Mouse (Mus musculus) kidney, adult 18-20 months (tissue): ENCODE data around the gene Ppp1r18.

Experiments used
- DNase-seq: peaks from one replicate; pipeline ENCODE4 v3.0.0; 2021

The Ppp1r18 gene

DNA sequence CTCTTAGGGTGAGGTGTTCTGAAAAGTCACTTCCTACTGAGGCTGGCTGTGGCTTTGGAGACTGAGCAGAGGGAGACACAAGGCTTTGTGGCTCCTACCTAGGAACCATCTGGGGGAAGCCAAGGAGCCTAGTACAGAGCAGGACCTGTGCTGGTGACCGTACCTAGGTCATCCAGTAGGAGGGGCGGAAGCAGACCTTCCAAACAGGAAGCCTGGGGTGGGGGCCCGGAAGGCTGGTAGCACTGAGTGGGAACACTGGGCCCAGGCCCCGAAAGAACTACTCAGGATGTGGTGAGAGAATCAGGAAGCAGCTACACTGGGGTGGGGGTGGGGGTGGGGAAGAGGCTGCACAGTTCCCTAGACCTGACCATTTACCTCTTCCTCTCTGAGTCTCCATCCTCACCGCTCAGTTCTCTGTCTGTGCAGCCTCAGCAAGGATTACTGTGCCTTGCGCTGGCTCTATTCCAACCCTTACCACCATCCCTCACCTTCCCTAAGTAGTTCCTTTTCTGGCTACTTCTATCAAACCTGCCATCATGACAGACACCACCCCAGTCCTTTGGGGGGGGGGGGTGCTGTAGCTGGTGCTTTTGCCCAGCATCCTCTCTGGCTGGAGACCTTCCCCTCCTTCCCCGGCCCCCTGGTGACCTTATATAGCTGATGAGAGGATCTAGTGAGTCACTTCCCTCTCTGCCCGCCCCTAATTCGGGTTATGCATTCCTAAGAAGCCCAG is 4.9 kb downstream of the Ppp1r18 start:
- peak; percentile 65 for DNase-seq

DNA sequence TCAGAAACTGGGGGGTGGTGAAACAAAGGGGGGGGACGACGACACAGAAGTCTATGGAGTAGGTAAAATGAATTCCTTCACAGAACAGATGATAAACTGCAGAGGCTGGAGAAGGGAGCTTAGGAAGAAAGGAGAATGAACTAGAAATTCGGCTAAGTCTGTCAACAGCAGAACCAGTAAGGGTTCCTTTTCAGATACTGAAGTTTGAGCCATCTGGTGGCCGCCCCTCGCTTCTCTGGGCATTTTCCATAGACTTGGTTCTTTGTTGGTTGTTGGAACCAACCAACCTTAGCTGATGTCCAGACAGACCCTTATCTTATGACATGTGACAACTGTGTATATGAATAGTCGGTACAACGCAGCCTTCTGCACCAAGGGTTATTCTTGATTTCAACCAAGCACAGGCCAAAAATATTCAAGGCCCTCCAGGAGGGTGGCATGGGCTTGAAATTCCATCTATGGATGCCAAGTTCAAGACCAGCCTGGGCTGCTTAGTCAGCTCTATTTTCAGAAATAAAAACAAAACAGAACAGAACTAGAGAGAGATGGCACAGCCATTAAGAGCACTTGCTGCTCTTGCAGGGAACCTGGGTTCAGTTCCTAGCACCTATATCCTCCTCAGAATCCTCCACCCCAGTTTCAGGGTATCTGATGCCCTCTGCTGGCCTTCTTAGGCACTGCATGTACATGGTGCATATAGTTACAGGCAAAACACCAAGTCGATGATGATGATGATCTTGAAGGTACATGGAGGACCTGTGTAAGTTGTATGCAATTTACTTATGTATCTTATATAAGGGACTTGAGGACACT is 5.7 kb downstream of the Ppp1r18 start:
- no peak for DNase-seq

DNA sequence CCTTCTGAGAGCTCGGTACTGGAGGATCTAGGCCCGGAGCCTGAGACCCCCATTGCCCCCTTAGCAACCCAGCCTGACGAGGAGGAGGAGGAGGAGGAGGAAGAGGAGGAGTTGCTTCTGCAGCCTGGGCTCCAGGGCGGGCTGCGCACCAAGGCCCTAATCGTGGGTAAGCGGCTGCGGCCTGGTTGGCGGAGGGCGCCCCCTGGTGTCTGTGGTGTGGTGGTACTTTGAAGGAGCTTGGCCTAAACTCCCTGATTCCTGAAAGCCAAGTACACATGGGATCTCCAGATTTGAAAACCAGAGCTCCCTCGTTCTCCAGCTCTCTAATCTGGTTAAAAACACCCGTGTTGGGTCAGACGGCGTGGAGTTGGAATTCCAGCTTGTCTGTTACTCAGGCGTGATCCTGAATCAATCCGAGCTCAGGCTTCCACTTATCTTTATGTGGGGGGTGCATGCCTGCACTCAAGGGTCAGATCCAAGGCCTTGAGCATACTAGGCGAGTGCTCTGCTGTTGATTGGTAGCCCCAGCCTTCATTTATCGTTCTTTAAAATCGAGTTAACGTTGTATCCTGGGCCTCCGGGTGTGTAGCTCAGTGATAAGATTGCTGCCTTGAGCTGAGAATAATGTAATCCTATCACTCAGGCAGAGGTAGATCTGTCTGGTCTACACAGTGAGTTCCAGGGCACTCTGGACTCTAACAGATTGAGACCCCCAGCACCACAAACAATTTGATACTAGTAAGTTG is 8.6 kb downstream of the Ppp1r18 start:
- peak; percentile 88 for DNase-seq

DNA sequence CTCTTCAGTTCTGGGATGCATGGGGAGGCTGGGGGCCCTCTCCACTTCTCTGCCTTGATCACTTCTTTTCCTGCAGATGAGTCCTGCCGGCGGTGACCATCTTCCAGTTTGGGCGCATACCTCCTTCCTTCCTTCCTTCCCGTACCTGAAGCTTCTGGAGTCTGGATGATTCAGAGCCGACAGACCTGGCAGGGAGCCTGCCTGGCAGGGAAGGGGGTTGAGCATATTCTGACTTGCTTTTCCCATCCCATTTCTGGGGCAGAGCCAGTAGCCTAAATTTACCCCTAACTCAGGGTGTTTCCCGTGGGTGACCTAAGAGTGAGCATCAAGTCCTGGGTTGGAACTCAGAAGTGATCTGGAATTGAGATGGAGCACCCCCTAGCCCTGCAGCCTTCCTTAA is 9.3 kb downstream of the Ppp1r18 start:
- peak; percentile 35 for DNase-seq

DNA sequence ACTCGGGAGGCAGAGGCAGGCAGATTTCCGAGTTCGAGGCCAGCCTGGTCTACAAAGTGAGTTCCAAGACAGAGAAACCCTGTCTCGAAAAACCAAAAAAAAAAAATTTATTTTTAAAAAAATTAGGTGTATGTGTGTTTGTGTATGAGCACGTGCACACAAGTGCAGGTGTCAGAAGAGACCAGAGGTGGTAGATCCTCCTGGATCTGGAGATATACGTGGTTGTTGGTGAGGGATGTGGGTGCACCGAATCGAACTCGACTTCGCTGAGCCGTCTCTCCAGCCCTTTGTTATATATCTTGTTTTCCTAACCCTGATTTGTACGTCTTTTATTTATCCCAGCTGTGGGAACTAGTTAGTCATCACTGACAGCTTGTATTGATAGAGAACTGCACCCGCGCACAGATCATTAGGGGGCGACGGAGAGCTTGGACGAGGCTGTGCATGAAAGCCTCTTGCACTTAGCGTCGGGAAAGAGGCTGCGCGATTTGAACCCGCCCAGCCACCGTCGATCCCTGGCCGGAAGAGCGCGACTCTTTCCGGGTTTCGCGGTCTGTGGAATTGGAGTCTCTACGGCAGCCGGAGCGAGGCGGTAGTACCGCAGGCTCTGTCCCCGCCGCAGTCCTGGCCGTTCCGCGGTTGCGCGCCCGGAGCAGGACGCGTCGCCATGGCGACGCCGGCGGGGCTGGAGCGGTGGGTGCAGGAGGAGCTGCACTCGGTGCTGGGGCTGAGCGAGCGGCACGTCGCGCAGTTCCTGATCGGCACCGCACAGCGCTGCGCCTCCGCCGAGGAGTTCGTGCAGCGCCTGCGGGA is 14.1 kb downstream of the Ppp1r18 start, which contains the start of gene Dhx16:
Dhx16 (plus strand) TSS at position 575 of the 813 bp plus-strand sequence.
- peak; percentile 95 for DNase-seq

DNA sequence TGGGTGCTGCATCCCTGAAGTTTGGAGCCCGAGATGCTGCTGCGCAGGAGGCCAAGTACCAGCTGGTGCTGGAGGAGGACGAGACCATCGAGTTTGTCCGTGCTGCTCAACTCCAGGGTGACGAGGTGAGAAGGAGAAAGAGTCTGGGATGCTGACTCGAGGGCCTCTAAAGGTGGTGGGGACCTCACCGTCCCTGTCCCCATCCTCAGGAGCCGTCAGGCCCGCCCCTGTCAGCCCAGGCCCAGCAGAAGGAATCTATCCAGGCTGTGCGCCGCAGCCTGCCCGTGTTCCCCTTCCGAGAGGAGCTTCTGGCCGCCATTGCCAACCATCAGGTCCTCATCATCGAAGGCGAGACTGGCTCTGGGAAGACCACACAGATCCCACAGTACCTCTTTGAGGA is 17.5 kb downstream of the Ppp1r18 start:
- no peak for DNase-seq

DNA sequence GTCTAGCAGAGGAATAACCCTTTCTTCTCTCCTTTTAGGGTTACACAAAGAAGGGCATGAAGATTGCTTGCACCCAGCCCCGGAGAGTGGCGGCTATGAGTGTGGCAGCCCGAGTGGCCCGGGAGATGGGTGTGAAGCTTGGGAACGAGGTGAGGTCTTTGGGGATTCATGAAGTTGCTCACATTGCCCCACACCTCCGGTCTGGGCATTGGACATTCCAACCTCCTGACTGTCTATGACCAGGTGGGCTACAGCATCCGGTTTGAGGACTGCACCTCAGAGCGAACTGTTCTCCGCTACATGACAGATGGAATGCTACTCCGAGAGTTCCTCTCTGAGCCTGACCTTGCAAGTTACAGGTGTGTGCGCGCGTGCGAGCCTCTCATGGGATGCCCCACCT is 18.4 kb downstream of the Ppp1r18 start:
- DNase-seq = no peak

DNA sequence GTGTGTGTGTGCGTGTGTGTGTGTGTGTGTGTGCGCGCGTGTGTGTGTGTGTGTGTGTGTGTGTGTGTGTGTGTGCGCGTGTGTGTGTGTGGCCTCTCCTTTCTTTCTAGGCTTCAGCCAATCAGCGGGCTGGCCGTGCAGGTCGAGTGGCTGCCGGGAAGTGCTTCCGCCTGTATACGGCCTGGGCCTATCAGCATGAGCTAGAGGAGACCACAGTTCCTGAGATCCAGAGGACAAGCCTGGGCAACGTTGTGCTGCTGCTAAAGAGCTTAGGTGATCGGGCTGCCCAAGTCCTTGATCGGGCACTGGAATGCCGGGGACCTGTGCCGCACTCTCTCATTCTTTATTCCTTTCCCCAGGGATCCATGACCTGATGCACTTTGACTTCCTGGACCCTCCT is 22.3 kb downstream of the Ppp1r18 start:
- no peak for DNase-seq

DNA sequence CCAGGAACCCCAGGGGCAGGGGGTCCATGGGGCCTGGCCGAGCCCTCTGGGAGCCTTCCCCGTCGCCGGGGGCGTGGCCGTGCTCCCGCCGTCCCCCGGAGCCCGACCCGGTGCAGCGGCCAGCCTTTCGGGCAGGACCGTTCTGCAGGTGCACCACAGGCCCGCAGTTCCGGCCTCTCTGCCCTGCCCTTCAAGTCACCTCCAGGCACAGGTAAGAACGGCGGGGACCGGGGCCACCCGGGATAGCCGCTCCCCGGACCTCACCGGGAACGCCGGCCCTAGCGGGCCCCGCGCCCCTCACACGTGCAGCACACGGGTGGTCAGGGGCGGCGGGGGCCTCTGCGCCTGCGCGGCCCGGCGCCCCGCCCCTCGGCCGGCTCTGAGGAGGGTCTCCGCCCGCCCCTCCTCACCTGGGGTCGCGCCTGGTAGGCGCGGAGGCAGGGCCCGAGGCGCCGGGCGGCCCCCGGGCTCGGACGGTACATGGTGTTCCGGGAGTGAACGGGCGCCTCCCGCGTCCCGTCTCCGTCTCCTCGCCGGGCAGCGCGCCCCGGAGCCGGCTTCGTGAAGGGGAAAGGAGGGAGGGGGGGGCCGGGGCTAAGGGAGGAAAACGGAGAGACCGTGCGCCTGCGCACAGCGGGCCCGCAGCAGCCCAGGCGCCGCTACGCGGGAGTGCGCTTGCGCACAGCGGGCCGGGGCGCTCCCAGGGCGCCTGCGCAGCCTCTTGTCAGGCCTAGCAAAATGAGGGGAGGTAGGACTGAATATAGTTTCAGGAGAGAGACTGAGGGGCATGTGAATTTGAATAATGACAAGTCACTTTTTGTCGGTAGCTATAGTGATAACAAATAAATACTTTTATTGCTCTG is 31.6 kb downstream of the Ppp1r18 start, which contains the start of gene 2310061I04Rik:
2310061I04Rik (minus strand) TSS at position 651 of the 863 bp plus-strand sequence.
- DNase-seq = peak; percentile 90

DNA sequence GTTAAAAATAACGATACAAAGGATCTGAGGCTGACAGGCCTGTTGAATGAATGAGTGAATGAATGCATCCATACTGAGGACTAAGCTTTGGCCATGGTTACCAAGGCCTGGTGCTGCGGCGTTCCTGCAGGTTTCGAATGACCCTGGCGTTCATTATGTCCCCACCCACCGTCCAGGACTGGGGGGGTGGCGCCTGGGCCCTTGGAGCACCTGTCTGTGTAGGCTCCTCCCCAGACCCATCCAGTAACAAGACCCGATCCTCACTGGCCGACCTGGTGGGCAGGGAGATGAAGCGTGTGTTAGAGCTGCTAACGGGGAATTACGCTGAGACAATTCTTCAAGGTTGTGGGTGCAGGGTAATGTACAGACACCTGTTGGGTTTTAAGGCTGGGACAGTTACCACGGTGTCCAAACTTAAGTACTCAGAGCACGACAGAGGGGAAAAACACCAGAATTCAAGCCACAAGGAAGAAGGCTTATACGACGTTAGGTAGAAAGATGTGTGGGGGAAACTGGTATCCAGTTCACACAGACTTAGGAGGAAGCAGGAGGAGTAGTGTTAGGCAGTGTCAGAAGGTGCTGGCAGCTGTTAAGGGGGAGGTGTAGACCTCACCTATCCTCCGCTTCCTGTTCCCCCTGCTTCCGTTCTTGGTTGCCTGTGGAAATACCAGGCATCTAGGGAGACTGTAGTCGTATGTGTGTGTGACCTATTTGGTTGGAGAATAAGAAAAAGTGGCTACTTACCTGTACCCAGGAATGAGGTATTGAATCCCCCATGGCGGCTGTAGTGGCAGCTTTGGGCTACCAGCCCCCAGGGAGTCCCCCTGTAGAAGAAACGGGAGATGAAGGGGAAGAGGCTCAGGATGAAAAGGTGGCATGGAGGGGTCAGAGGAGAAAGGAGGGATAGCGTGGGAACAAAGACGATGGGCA is 32.5 kb downstream of the Ppp1r18 start:
- peak; percentile 23 for DNase-seq

DNA sequence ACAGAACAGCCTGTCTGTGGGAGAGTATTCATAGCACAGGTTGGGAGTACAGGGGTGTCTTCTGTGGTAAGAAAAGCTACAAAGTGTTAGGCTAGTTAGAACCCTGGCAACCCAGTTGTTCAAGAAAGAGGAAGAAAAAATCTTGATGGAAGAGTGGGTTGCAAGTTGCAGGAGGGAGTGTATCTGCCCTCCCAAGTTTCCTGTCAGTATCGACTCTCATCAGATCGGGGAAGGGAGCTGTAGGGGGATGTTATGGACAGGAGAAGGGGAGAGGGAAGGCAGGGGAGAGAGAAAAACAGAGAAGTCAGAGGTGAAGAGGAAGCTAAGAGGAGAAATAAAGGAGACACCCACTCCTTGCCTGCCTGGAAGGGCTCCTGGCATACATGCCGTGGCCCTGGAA is 35.2 kb downstream of the Ppp1r18 start:
- DNase-seq = no peak

DNA sequence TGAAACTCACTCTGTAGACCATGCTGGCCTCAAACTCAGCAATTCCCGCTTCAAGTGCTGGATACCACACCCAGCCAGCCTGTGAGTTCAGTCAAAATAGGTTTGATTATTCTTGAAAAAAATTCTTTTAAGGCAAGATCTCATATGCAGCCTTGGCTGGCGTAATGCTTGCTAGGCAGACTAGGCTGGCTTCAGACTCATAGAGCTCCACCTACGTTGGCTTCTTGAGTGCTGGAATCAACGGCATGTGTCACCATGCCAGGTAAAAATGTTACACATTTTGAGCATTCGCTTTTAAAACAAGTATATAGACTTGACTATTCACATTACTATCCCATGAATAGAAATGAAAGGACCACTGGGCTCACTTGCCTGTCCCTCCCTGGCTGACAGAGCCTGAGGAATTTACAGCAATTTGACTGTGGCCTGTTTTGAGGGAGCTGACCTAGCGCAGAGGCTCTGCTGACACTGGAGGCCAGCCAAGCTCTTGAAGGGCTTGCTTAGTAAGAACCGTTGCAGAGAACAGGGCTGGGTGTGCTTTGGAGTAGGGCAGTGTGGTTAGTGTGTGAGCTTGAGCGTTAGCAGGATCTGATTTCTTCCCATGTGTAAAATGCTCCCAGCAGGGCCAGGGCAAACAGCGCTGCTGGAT is 38.1 kb downstream of the Ppp1r18 start:
- DNase-seq = peak; percentile 67

DNA sequence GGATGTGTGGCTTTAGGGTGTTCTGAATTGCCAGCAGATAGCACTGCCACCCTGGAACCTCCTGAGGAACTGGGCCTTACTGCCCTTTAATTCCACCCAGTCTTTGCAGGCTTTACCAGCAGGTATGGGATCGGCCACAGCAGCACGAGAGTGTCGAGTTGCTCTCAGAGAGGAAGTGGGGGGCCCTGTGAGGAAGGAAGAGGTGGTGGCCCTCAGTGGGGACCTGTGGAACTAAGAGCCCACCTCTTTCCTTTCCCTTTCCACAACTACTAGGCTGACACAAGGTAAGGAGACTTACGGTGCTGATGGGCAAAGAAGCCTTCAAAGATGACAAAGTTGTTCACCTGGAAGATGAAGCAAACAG is 38.6 kb downstream of the Ppp1r18 start:
- DNase-seq = no peak

DNA sequence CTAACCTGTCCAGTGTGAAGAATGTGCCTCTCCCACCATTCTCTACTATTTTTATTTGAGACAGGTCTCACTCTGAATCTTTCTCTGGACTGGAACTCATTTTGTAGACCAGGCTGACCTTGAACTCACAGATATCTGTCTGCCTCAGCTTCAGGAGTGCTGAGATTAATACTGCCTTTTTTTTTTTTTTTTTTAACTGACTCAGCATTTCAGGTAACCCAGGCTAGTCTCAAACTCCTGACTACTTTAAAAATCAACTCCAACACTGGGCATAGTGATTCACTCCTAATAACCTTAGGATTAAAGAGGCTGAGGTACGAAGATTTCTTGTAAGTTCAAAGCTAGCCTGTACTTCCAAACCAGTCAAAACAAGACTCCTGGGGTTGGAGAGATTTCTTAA is 40.2 kb downstream of the Ppp1r18 start:
- DNase-seq = no peak

DNA sequence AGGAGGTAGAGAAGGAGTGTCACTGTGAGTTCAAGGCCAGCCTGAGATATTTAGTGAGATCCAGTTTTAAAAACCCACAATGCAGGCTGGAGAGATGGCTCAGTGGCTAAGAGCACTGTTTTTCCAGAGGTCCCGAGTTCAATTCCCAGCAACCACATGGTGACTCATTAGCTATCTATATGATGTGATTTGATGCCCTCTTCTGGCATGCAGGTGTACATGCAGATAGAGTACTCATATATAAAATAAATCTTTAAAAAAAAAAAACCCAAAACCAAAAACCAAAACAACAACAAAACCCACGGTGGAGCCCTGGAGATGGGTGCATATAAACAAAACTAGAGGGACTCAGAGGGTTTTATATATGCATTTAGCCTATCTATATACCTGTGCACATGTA is 42.2 kb downstream of the Ppp1r18 start:
- no peak for DNase-seq

DNA sequence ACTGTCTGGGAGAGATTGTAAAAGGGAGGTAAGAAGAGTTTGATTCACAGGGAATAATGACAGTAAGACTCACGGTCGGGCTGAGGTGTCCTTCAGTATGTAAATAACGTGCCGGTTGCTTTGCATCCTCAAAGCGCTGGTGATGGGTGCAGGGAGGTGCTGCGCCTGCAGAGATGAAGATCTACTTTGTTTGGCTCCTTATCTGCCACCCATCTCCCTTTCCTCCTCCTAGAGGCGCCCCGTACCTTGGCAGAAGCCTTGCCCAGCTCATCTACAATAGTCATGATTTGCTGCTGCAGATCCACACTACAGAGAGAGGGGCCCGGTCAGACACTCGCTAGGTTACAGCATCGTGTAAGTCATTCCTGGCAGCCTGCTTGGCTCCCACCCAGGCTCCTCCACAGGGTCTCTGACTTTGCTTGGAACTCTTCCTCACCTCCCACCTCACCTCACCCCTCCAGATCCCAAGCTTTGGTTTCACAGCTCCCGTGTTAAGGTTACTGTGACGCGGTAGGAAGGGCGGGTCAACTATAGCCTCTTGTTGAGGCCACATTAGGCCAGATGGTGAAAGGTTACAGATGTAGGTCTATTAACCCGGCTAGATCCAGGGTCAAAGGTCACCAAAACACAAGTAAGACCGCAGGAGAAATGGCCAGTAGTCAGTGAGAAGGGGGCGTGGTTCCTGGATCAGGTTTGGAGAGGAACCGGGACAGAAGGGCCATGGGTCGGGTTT is 44.0 kb downstream of the Ppp1r18 start:
- no peak for DNase-seq

DNA sequence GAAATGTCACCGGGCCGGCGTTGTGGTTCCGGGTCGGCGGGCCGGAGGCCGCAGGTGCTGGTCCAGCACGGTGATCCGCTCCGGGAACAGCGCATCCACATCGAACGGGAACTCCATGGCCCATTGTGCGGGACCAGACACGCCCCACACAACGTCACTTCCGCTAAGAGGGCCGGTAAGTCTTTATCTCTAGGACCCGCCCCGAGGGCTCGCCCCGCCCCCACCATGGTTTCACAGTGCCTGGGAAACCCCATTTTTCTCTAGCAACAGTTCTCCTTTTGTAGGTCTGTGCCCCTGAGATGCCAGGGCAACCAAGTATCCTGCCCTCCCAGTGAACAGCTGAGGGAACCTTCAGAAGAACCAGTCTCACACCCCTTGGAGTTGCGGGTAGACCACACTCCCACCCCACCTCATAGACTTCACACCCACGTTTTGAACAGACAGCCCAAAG is 44.6 kb downstream of the Ppp1r18 start, which contains the start of gene Atat1:
Atat1 (minus strand) TSS at position 157 of the 451 bp plus-strand sequence.
- peak; percentile 95 for DNase-seq

DNA sequence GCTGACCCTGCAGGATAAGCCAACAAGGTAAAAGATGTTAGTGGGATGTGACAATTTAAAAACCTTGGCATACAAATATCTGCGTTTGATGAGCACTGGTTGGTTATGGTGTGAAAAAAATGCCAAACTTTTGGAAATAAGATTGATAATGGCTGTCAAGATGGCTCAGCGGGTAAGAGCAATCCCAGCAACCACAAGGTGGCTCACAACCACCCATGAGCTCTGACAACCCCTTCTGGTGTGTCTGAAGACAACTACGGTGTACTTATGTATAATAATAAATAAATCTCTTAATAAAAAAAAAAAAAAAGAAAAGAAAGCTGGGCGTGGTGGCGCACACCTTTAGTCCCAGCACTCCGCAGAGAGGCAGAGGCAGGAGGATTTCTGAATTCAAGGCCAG is 49.6 kb downstream of the Ppp1r18 start:
- no peak for DNase-seq
